Mouse (Mus musculus): Measurements from ENCODE around the gene Gm49345. TPM values are rescaled to one million over a fixed set of nuclear protein-coding genes. Genes with fewer than 3 reads are reported as not detected.
"Not testable (repeated sequence)": the region's sequence is repeated elsewhere in the genome, so short reads cannot be mapped to it uniquely, and the experiment has no call there.

Gene Gm49345
- total RNA-seq (2021): 1 to 10 TPM in 1 of 2 experiments, not detected in 1; 1.6 TPM
- long read RNA-seq, experiment 1, partial matches to known transcripts: 0 of 2 reads
- long read RNA-seq, experiment 1, other reads (novel, unspliced or antisense): 2 of 2 reads
- long read RNA-seq, experiment 2, partial matches to known transcripts: 0 of 2 reads
- long read RNA-seq, experiment 2, other reads (novel, unspliced or antisense): 2 of 2 reads

- Histone ChIP-seq H3K27ac (peak within 1 kb of the TSS; percentile 73), H3K4me3 (peak within 1 kb of the TSS; percentile 78)
- peak; percentile 80 to 91 for DNase-seq (ENCODE audit: low spot score in 2 of 2)
- peak; percentile 55 for TF ChIP-seq CTCF (conservative IDR thresholded peaks at IDR 0.05)
These were observed at the start of gene Gm49345, which contains the start of gene Zfp729a for GRCm38 (mm10) chr13:67637294-67638007. Gene Gm49345, minus strand, starts transcription at chr13:67637769. Gene Zfp729a, minus strand, starts transcription at chr13:67637791.

GRCm38 (mm10) chr13:67686971-67687370, 49.4 kb upstream of the Gm49345 start, which contains the start of gene Zfp738:
Gene Zfp738, minus strand, starts transcription at chr13:67687071.
- TF ChIP-seq CTCF (conservative IDR thresholded peaks at IDR 0.05): no peak
- Histone ChIP-seq H3K27ac (no peak within 1 kb of the TSS), H3K4me3 (no peak within 1 kb of the TSS)
- DNase-seq (ENCODE audit: low spot score in 2 of 2): no peak

- DNase-seq (ENCODE audit: low spot score in 2 of 2): not testable (repeated sequence)
- peak overlapping the region; percentile 75 for H3K4me3 ChIP-seq
- peak overlapping the region; percentile 87 for H3K27ac ChIP-seq
These were observed 46.3 kb upstream of the Gm49345 start for GRCm38 (mm10) chr13:67683841-67684240.

- DNase-seq (ENCODE audit: low spot score in 2 of 2): peak; percentile 81 to 91
- Histone ChIP-seq H3K4me3 (peak overlapping the region; percentile 75), H3K27ac (peak overlapping the region; percentile 87)
These were observed 45.6 kb upstream of the Gm49345 start for GRCm38 (mm10) chr13:67682959-67683735.

- TF ChIP-seq CTCF (conservative IDR thresholded peaks at IDR 0.05): no peak
- DNase-seq (ENCODE audit: low spot score in 2 of 2): no peak
- no peak overlapping the region for H3K4me3 ChIP-seq
- H3K27ac ChIP-seq: no peak overlapping the region
These were observed 37.3 kb upstream of the Gm49345 start for GRCm38 (mm10) chr13:67674902-67675301.

- TF ChIP-seq CTCF (conservative IDR thresholded peaks at IDR 0.05): no peak
- DNase-seq (ENCODE audit: low spot score in 2 of 2): no peak
- no peak overlapping the region for H3K4me3 ChIP-seq
These were observed 14.9 kb upstream of the Gm49345 start for GRCm38 (mm10) chr13:67652496-67652895.

GRCm38 (mm10) chr13:67610108-67610507, 27.5 kb downstream of the Gm49345 start:
- Histone ChIP-seq H3K27ac (no peak overlapping the region), H3K4me3 (peak overlapping the region; percentile 72; the same call in 1 of the 2 replicates)
- no peak for DNase-seq (ENCODE audit: low spot score in 2 of 2)
- TF ChIP-seq CTCF (conservative IDR thresholded peaks at IDR 0.05): no peak

More at GRCm38 (mm10) chr13:67652496-67652895, 14.9 kb upstream of the Gm49345 start:
- no peak overlapping the region for H3K27ac ChIP-seq

- DNase-seq (ENCODE audit: low spot score in 2 of 2): peak; percentile 89 to 91
- peak within 1 kb of the TSS; percentile 72 for H3K4me3 ChIP-seq
- peak; percentile 50 for TF ChIP-seq CTCF (conservative IDR thresholded peaks at IDR 0.05)
These were observed 28.3 kb downstream of the Gm49345 start, which contains the start of gene Zfp729b for GRCm38 (mm10) chr13:67609066-67609876. Gene Zfp729b, minus strand, starts transcription at chr13:67609707.

GRCm38 (mm10) chr13:67572591-67573189, 64.9 kb downstream of the Gm49345 start:
- Histone ChIP-seq H3K27ac (no peak overlapping the region), H3K4me3 (no peak overlapping the region)
- TF ChIP-seq CTCF (conservative IDR thresholded peaks at IDR 0.05): no peak
- DNase-seq (ENCODE audit: low spot score in 2 of 2): no peak

More at GRCm38 (mm10) chr13:67609066-67609876, 28.3 kb downstream of the Gm49345 start, which contains the start of gene Zfp729b:
- H3K27ac ChIP-seq: peak within 1 kb of the TSS; percentile 81

- Histone ChIP-seq H3K4me3 (peak within 1 kb of the TSS; percentile 99), H3K27ac (peak within 1 kb of the TSS; percentile 94)
- no peak for DNase-seq (ENCODE audit: low spot score in 2 of 2)
- no peak for TF ChIP-seq CTCF (conservative IDR thresholded peaks at IDR 0.05)
These were observed 83.8 kb downstream of the Gm49345 start, which contains the start of gene Zfp748 for GRCm38 (mm10) chr13:67553730-67554129. Gene Zfp748, minus strand, starts transcription at chr13:67553830.

GRCm38 (mm10) chr13:67552505-67553346, 84.8 kb downstream of the Gm49345 start:
- no peak; the same call in 1 of the 2 replicates for TF ChIP-seq CTCF (conservative IDR thresholded peaks at IDR 0.05)
- Histone ChIP-seq H3K27ac (peak overlapping the region; percentile 94), H3K4me3 (peak overlapping the region; percentile 99)
- DNase-seq (ENCODE audit: low spot score in 2 of 2): peak; percentile 83 to 93

All from layer of hippocampus, adult 2 months (tissue).